Mouse (Mus musculus): ENCODE results near the gene Syne1. TPM values are rescaled to one million over a fixed set of nuclear protein-coding genes. Genes with fewer than 3 reads are reported as not detected.

The Syne1 gene
- polyA plus RNA-seq, 1 experiment from 2014 or later: 3.6 TPM

DNA sequence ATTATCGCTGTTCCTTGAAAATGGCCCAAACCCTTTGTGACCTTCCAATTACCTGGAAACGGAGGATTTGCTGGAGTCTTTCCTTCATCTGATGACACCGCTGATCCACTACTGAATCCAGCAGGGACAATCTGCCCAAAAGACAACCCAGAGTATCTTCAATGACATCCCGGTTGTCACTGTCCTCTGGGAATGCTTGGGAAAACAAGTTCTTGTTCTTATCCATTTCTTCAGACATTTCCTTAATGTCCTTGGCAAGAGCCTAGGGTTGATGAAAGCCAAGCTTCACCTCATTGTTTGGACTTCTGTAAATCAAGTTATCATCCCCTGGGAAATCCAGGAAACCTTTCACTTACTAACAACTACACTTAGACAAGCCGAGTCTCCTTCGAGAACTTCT is 398.2 kb downstream of the Syne1 start:
- TF ChIP-seq EP300 (optimal IDR thresholded peaks at IDR 0.05) (no peak), CTCF (IDR thresholded peaks at IDR 0.05; ENCODE audit: low read depth) (no peak)
- H3K4me3 ChIP-seq (ENCODE audit: low read depth, low read length): no peak overlapping the region
- no peak overlapping the region for H3K4me2 ChIP-seq (replicated peaks; ENCODE audit: low read depth)
- no peak for DNase-seq (ENCODE audit: low spot score)
- no peak for ATAC-seq (ENCODE audit: low FRiP score, low TSS enrichment)
- H3K9me3 ChIP-seq (ENCODE audit: control insufficient read depth, low read length): no peaks in the 10 kb centered on the region
- no peak overlapping the region for H3K27ac ChIP-seq (replicated peaks)
- WGBS: 87% methylated on average over 6 of the region's 6 CpGs
- H3K27me3 ChIP-seq (ENCODE audit: control insufficient read depth, insufficient read depth, low read length): no peaks in the 10 kb centered on the region
- H3K4me1 ChIP-seq (replicated peaks; ENCODE audit: control insufficient read depth, insufficient read depth): no peaks in the 10 kb centered on the region
- H3K9ac ChIP-seq (ENCODE audit: low read length): no peak overlapping the region
- peaks cover 6% of the 10 kb centered on the region; the same call in 1 of the 2 replicates for H3K36me3 ChIP-seq (ENCODE audit: control insufficient read depth, insufficient read depth, low read length)

DNA sequence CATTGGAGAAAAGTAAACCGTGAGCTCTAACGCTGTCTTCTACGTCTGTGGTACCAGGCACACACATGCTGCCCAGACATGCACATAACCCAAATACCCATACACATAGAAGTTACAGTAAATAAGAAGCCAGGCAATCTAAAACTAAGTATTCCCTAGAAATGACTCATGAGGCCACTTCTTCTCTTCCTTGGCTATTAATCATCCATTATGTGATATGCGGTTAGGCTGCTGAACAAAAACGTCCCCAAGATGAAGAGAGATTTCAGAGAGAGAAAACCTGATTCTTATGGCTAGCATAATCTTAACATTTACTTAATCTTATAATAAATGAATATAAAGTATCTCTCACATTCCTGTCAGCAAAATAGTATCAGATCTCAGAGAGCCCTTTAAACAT is 409.8 kb downstream of the Syne1 start:
- Histone ChIP-seq H3K4me3 (ENCODE audit: low read depth, low read length) (no peak overlapping the region), H3K9me3 (ENCODE audit: control insufficient read depth, low read length) (no peaks in the 10 kb centered on the region), H3K9ac (ENCODE audit: low read length) (no peak overlapping the region), H3K27ac (replicated peaks) (no peak overlapping the region), H3K27me3 (ENCODE audit: control insufficient read depth, insufficient read depth, low read length) (no peaks in the 10 kb centered on the region), H3K36me3 (ENCODE audit: control insufficient read depth, insufficient read depth, low read length) (peaks cover 5% of the 10 kb centered on the region), H3K4me1 (replicated peaks; ENCODE audit: control insufficient read depth, insufficient read depth) (no peaks in the 10 kb centered on the region), H3K4me2 (replicated peaks; ENCODE audit: low read depth) (no peak overlapping the region)
- DNase-seq (ENCODE audit: low spot score) (no peak), ATAC-seq (ENCODE audit: low FRiP score, low TSS enrichment) (no peak)
- 72% methylated on average over 5 of the region's 5 CpGs for WGBS
- TF ChIP-seq EP300 (optimal IDR thresholded peaks at IDR 0.05) (no peak), CTCF (IDR thresholded peaks at IDR 0.05; ENCODE audit: low read depth) (no peak)

DNA sequence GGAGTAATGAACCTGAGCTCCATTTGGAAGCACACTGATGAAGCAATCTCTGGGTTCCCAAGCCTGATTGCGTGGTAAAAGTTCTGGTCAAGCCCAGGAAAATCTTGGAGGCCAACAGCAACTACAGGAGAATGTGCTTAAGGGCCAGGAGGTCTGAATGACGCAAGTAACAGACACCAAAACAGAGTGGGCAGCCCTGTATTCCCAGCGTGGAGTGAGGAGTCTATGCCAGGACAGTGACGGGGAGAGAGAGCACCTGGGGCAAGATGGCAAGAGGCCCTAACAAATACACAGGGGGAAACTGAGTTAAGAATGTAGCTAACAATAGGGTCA is 411.4 kb downstream of the Syne1 start:
- Histone ChIP-seq H3K27ac (replicated peaks) (no peak overlapping the region), H3K9ac (ENCODE audit: low read length) (no peak overlapping the region)

DNA sequence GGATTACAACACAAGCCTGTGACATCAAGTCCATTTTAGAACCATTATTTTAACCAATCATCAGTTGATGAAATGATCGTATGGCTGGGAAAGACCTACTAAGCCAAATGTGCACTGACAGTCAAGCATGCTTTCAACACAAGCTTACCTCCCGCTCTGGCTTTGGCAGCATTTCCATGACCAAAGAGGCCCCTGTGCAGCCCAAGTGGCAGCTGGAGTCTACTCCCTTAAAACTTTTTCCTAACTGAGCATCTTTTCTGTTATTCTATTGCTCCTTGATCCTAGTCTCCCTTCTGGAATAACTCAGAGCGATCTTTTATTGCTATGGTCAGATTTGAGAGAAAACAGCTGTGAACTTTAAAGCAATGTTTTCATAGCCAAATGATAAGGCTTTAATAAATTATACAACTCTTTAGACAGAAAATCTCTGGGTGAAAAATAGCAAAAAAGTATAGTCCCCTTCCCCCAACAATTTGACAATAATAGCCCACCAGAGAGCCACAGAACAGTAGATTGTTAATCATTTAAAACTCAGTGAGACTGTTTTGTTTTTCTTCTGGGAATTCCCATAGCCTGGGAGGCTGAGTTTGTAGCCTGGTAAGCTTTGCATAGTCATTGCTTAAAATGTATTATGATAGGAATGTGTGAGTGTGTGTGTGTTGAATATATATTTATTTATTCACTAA is 411.9 kb downstream of the Syne1 start:
- no peaks in the 10 kb centered on the region; the same call in 1 of the 2 replicates for H3K36me3 ChIP-seq (ENCODE audit: control insufficient read depth, insufficient read depth, low read length)
- no peak overlapping the region for H3K27ac ChIP-seq (replicated peaks)
- H3K27me3 ChIP-seq (ENCODE audit: control insufficient read depth, insufficient read depth, low read length): no peaks in the 10 kb centered on the region
- H3K9ac ChIP-seq (ENCODE audit: low read length): no peak overlapping the region
- no peaks in the 10 kb centered on the region for H3K4me1 ChIP-seq (replicated peaks; ENCODE audit: control insufficient read depth, insufficient read depth)
- H3K4me2 ChIP-seq (replicated peaks; ENCODE audit: low read depth): no peak overlapping the region
- TF ChIP-seq EP300 (optimal IDR thresholded peaks at IDR 0.05): no peak
- no peak for TF ChIP-seq CTCF (IDR thresholded peaks at IDR 0.05; ENCODE audit: low read depth)
- 63% methylated on average over 3 of the region's 3 CpGs for WGBS
- no peak overlapping the region for H3K4me3 ChIP-seq (ENCODE audit: low read depth, low read length)
- ATAC-seq (ENCODE audit: low FRiP score, low TSS enrichment) (no peak), DNase-seq (ENCODE audit: low spot score) (no peak)
- no peaks in the 10 kb centered on the region for H3K9me3 ChIP-seq (ENCODE audit: control insufficient read depth, low read length)

More for the DNA sequence above, 411.4 kb downstream of the Syne1 start:
- no peak; the same call in 1 of the 2 replicates for ATAC-seq (ENCODE audit: low FRiP score, low TSS enrichment)
- Histone ChIP-seq H3K4me3 (ENCODE audit: low read depth, low read length) (no peak overlapping the region), H3K27me3 (ENCODE audit: control insufficient read depth, insufficient read depth, low read length) (no peaks in the 10 kb centered on the region), H3K36me3 (ENCODE audit: control insufficient read depth, insufficient read depth, low read length) (no peaks in the 10 kb centered on the region; the same call in 1 of the 2 replicates), H3K9me3 (ENCODE audit: control insufficient read depth, low read length) (no peaks in the 10 kb centered on the region), H3K4me1 (replicated peaks; ENCODE audit: control insufficient read depth, insufficient read depth) (no peaks in the 10 kb centered on the region), H3K4me2 (replicated peaks; ENCODE audit: low read depth) (no peak overlapping the region)
- TF ChIP-seq CTCF (IDR thresholded peaks at IDR 0.05; ENCODE audit: low read depth) (no peak), EP300 (optimal IDR thresholded peaks at IDR 0.05) (no peak)
- DNase-seq (ENCODE audit: low spot score): no peak
- WGBS: 67% methylated on average over 4 of the region's 4 CpGs

DNA sequence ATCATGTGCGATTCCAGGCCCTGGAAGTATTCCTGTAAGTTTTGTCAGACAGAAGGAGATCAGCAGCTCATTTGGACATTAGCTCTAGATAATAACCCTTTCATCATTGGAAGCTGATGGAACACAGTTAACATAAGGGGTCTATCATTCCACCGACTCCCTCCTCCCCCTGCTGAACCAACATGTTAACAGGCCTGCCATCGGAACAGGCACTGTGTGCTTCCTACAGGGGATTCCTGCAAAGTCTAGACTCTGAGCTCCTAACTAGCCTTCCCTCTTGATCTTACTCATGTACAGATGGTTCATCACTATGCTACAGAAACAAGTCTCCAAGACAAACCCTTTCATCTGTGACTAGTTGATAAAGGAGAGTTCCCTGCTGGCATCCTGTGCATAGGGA is 419.2 kb downstream of the Syne1 start:
- ATAC-seq (ENCODE audit: low FRiP score, low TSS enrichment) (no peak), DNase-seq (ENCODE audit: low spot score) (no peak)
- Histone ChIP-seq H3K9ac (ENCODE audit: low read length) (no peak overlapping the region), H3K4me2 (replicated peaks; ENCODE audit: low read depth) (no peak overlapping the region), H3K27me3 (ENCODE audit: control insufficient read depth, insufficient read depth, low read length) (no peaks in the 10 kb centered on the region), H3K9me3 (ENCODE audit: control insufficient read depth, low read length) (no peaks in the 10 kb centered on the region), H3K36me3 (ENCODE audit: control insufficient read depth, insufficient read depth, low read length) (0 out of 2 replicates have a peak, but pooled peaks cover 2% of the 10 kb centered on the region), H3K4me1 (replicated peaks; ENCODE audit: control insufficient read depth, insufficient read depth) (no peaks in the 10 kb centered on the region), H3K4me3 (ENCODE audit: low read depth, low read length) (no peak overlapping the region), H3K27ac (replicated peaks) (no peak overlapping the region)
- no peak for TF ChIP-seq EP300 (optimal IDR thresholded peaks at IDR 0.05)
- no peak for TF ChIP-seq CTCF (IDR thresholded peaks at IDR 0.05; ENCODE audit: low read depth)
- WGBS: 77% methylated on average over 3 of the region's 3 CpGs

DNA sequence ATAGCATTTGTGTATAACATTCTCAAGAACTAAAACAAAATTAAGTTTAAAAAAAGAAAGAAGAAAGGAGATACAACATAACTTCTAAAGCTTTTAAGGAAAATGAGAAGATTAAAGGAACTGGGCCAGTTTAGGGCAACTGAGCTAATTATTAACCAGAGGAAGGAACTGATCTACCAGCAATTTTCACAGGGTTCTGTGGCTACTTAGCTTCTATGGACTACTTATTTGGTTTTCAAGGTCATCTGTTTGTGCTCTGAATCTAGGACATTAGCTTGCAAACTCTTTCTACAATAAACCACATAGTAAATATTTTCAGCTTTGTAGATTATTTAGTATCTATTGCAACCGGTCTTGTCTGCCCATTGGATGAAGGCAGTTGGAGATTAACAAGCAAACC is 420.8 kb downstream of the Syne1 start:
- 68% methylated on average over 1 of the region's 1 CpGs for WGBS
- H3K36me3 ChIP-seq (ENCODE audit: control insufficient read depth, insufficient read depth, low read length): 0 out of 2 replicates have a peak, but pooled peaks cover 3% of the 10 kb centered on the region
- ATAC-seq (ENCODE audit: low FRiP score, low TSS enrichment): no peak

More for the DNA sequence above, 420.8 kb downstream of the Syne1 start:
- no peak for DNase-seq (ENCODE audit: low spot score)
- no peaks in the 10 kb centered on the region for H3K27me3 ChIP-seq (ENCODE audit: control insufficient read depth, insufficient read depth, low read length)
- TF ChIP-seq EP300 (optimal IDR thresholded peaks at IDR 0.05) (no peak), CTCF (IDR thresholded peaks at IDR 0.05; ENCODE audit: low read depth) (no peak)
- no peak overlapping the region for H3K4me2 ChIP-seq (replicated peaks; ENCODE audit: low read depth)
- H3K9me3 ChIP-seq (ENCODE audit: control insufficient read depth, low read length): no peaks in the 10 kb centered on the region
- no peaks in the 10 kb centered on the region for H3K4me1 ChIP-seq (replicated peaks; ENCODE audit: control insufficient read depth, insufficient read depth)
- H3K27ac ChIP-seq (replicated peaks): no peak overlapping the region
- no peak overlapping the region for H3K4me3 ChIP-seq (ENCODE audit: low read depth, low read length)
- H3K9ac ChIP-seq (ENCODE audit: low read length): no peak overlapping the region
